Mouse (Mus musculus): ENCODE measurements around the gene B020011L13Rik. TPM values are rescaled to one million over a fixed set of nuclear protein-coding genes. Genes with fewer than 3 reads are reported as not detected.
"Not testable (repeated sequence)": the region's sequence is repeated elsewhere in the genome, so short reads cannot be mapped to it uniquely, and the experiment has no call there.

The B020011L13Rik gene
- total RNA-seq (2015; ENCODE audit: low replicate concordance) (not detected in 2 replicates), total RNA-seq (2017; ENCODE audit: low replicate concordance) (not detected in 2 replicates)

GRCm38 (mm10) chr1:117780833-117781232 lies at the start of gene B020011L13Rik:
Gene B020011L13Rik (plus strand): TSS chr1:117781133.
- ATAC-seq (replicated peaks; ENCODE audit: low FRiP score, poor library complexity, severe bottlenecking), result not testable (repeated sequence)

GRCm38 (mm10) chr1:117816271-117816670 lies 35.3 kb downstream of the B020011L13Rik start:
- ATAC-seq (replicated peaks; ENCODE audit: low FRiP score, poor library complexity, severe bottlenecking), result not testable (repeated sequence)

GRCm38 (mm10) chr1:117829781-117830180 lies 48.8 kb downstream of the B020011L13Rik start, which contains the start of gene Gm28360:
Gene Gm28360 (plus strand): TSS chr1:117830081.
- ATAC-seq (replicated peaks; ENCODE audit: low FRiP score, poor library complexity, severe bottlenecking), result not testable (repeated sequence)

GRCm38 (mm10) chr1:117851718-117852117 lies 70.8 kb downstream of the B020011L13Rik start:
- not testable (repeated sequence) for ATAC-seq (replicated peaks; ENCODE audit: low FRiP score, poor library complexity, severe bottlenecking)

Other genes with a start within 250 kb of the B020011L13Rik start
- gene Gm28363, start 84.0 kb upstream of the B020011L13Rik start, total RNA-seq (2015; ENCODE audit: low replicate concordance), result not detected in 2 replicates
- not detected in 2 replicates for gene Gm28363, start 84.0 kb upstream of the B020011L13Rik start, total RNA-seq (2017; ENCODE audit: low replicate concordance)
- not detected in 2 replicates for gene Gm28360, start 48.9 kb downstream of the B020011L13Rik start, total RNA-seq (2015; ENCODE audit: low replicate concordance)
- not detected in 2 replicates for gene Gm28360, start 48.9 kb downstream of the B020011L13Rik start, total RNA-seq (2017; ENCODE audit: low replicate concordance)
- not detected in 2 replicates for gene Gm28168, start 146.9 kb downstream of the B020011L13Rik start, total RNA-seq (2015; ENCODE audit: low replicate concordance)
- gene Gm28168, start 146.9 kb downstream of the B020011L13Rik start, total RNA-seq (2017; ENCODE audit: low replicate concordance), result not detected in 2 replicates
- not detected in 2 replicates for gene Gm7145, start 184.8 kb downstream of the B020011L13Rik start, total RNA-seq (2015; ENCODE audit: low replicate concordance)
- not detected in 2 replicates for gene Gm7145, start 184.8 kb downstream of the B020011L13Rik start, total RNA-seq (2017; ENCODE audit: low replicate concordance)